Mouse (Mus musculus) megakaryocyte, embryonic 14.5 days (primary cell): ENCODE data around the gene Fzd7.

Experiments
- FLI1 ChIP-seq: IDR thresholded peaks from 2 replicates; pipeline ENCODE4 v1.6.1; 2012; ENCODE audit warnings: low read length, inconsistent platforms, mixed read lengths
- GATA1 ChIP-seq: IDR thresholded peaks from 3 replicates; pipeline ENCODE4 v1.6.1; 2012; ENCODE audit warnings: mixed read lengths, low read length, inconsistent platforms, borderline replicate concordance

DNA sequence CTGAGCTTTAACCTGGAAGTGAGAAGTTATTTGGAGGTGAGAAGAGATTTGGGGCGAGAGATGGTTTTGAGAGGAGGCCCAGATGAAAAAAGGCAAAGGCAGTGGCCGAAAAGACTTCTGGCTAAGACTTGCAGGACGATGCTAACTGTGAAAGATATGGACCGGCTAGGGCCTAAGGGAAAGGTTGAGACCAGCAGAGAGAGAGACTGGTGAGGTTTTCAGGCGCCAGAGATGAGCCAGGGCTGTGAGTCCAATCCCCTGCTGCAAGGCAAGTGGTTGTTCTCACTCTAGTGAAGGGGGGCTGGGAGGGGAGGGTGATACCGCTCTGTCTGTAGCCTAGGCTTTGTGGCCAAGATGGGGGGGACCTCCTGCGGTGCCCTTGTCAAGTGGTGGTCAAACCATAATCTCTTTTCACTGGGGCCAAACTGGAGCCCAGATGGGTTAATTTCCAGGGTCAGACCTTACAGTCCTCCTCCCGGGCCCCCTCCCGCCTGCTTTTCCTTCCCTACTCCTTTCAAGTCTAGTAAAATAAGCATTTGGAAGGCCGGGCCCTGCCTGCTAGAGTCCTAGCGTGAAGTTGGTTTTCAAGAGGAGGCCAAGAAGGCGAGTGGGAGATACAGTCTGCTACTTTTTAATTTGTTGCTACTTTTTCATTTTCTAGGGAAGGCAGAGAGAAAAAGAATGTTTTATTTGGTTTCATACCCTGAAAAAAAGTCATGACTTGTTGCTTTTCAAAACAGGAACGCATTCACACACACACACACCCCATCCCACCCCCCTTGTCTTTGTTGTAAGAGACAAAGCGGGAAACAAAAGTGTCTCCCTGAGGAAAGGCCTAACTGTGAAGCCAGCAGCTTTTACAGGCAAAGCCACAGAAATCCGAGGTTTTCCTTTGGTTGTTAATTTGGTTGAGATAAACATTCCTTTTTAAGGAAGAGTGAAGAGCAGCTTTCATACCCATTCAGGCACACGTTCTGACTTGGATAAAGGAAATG lies 2.9 kb downstream of the Fzd7 start:
- TF ChIP-seq GATA1 (no peak), FLI1 (no peak)
